Mouse (Mus musculus) CH12.LX (cell line): ENCODE measurements around the gene Luzp1. TPM values are rescaled to one million over a fixed set of nuclear protein-coding genes. Genes with fewer than 3 reads are reported as not detected.

Experiments used
- DNase-seq: peaks from one replicate; pipeline ENCODE4 v3.0.0-alpha.2; 2013; ENCODE audit errors: extremely low read depth
- H3K27ac ChIP-seq: 2 replicates; pipeline ENCODE4 v1.5.1; 2012; ENCODE audit warnings: low read depth, mild to moderate bottlenecking, control low read depth, moderate library complexity; ENCODE audit not compliant: insufficient read depth
- H3K27me3 ChIP-seq: replicated peaks from 2 replicates; pipeline ENCODE3; 2012; ENCODE audit warnings: inconsistent platforms
- H3K36me3 ChIP-seq, 2 experiments: replicated peaks in 1 of 2; 2 replicates each; pipeline versions ENCODE3 to v1.6.1; 2012; ENCODE audit warnings: inconsistent platforms in 1 of 2, low read length in 1 of 2, mild to moderate bottlenecking in 1 of 2, mixed read lengths in 1 of 2, moderate library complexity in 1 of 2; ENCODE audit not compliant: control insufficient read depth in 1 of 2, insufficient read depth in 1 of 2
- H3K4me1 ChIP-seq, 2 experiments: 2 replicates each; pipeline ENCODE4 v1.6.1; 2012; ENCODE audit warnings: inconsistent platforms in 1 of 2, moderate library complexity in 1 of 2; ENCODE audit not compliant: insufficient read depth in 2 of 2, control insufficient read depth in 1 of 2
- H3K4me2 ChIP-seq: 2 replicates; pipeline ENCODE4 v1.6.1; 2012; ENCODE audit warnings: low read depth, mild to moderate bottlenecking, control low read depth; ENCODE audit not compliant: poor library complexity, insufficient read depth, severe bottlenecking
- H3K4me3 ChIP-seq, 3 experiments: fragments of 150-350 bp in 1 of 3; sonication (generic) in 1 of 3; replicated peaks in 1 of 3; 2 replicates each; pipeline versions ENCODE3 to v1.5.1; 2011 to 2012; ENCODE audit warnings: low read depth in 2 of 3, low read length in 2 of 3, mild to moderate bottlenecking in 2 of 3, moderate library complexity in 2 of 3, control low read depth in 1 of 3, improper control_type of control experiment in 1 of 3, inconsistent platforms in 1 of 3, mixed read lengths in 1 of 3; ENCODE audit not compliant: poor library complexity in 1 of 3
- H3K79me2 ChIP-seq: replicated peaks from 2 replicates; pipeline ENCODE4 v1.6.1; 2012; ENCODE audit warnings: mild to moderate bottlenecking, moderate library complexity; ENCODE audit not compliant: control insufficient read depth, poor library complexity, insufficient read depth, severe bottlenecking; ENCODE audit errors: extremely low read depth
- H3K9ac ChIP-seq: 2 replicates; pipeline ENCODE4 v1.6.1; 2012; ENCODE audit warnings: low read depth, mild to moderate bottlenecking, control low read depth, moderate library complexity; ENCODE audit not compliant: insufficient read depth
- H3K9me3 ChIP-seq: replicated peaks from 2 replicates; pipeline ENCODE3; 2012; ENCODE audit warnings: low read length, inconsistent platforms, mixed read lengths
- CHD1 ChIP-seq: IDR thresholded peaks from 2 replicates; pipeline ENCODE4 v1.6.1; 2012; ENCODE audit warnings: low read depth, low read length, improper control_type of control experiment, inconsistent platforms
- CHD2 ChIP-seq: IDR thresholded peaks from 2 replicates; pipeline ENCODE4 v1.6.1; 2011; ENCODE audit warnings: low read length, improper control_type of control experiment
- CTCF ChIP-seq, 2 experiments: IDR thresholded peaks in 1 of 2; conservative IDR thresholded peaks in 1 of 2; 2 replicates each; pipeline ENCODE4 v1.5.1; 2011 to 2012; ENCODE audit warnings: low read depth in 2 of 2, low read length in 2 of 2, improper control_type of control experiment in 1 of 2, inconsistent platforms in 1 of 2, mild to moderate bottlenecking in 1 of 2, moderate library complexity in 1 of 2
- E2F4 ChIP-seq: IDR thresholded peaks from 2 replicates; pipeline ENCODE4 v1.6.1; 2011; ENCODE audit warnings: low read depth, low read length, improper control_type of control experiment; ENCODE audit not compliant: insufficient replicate concordance
- ELF1 ChIP-seq: IDR thresholded peaks from 2 replicates; pipeline ENCODE4 v1.6.1; 2014; ENCODE audit warnings: low read depth, mild to moderate bottlenecking, inconsistent platforms, low read length, improper control_type of control experiment
- IRF4 ChIP-seq: IDR thresholded peaks from 2 replicates; pipeline ENCODE4 v1.6.1; 2014; ENCODE audit warnings: low read depth, mild to moderate bottlenecking, inconsistent platforms, low read length, improper control_type of control experiment
- JUN ChIP-seq: IDR thresholded peaks from 2 replicates; pipeline ENCODE4 v1.6.1; 2011; ENCODE audit warnings: low read depth, mild to moderate bottlenecking, low read length, improper control_type of control experiment, moderate library complexity; ENCODE audit not compliant: insufficient read depth
- KAT2A ChIP-seq: IDR thresholded peaks from 2 replicates; pipeline ENCODE4 v1.6.1; 2012; ENCODE audit warnings: low read length, improper control_type of control experiment, inconsistent platforms; ENCODE audit not compliant: insufficient replicate concordance
- MAFK ChIP-seq: IDR thresholded peaks from 2 replicates; pipeline ENCODE4 v1.6.1; 2011; ENCODE audit warnings: low read length, improper control_type of control experiment; ENCODE audit not compliant: insufficient replicate concordance
- MAZ ChIP-seq: IDR thresholded peaks from 2 replicates; pipeline ENCODE4 v1.6.1; 2012; ENCODE audit warnings: low read depth, mild to moderate bottlenecking, inconsistent platforms, low read length, improper control_type of control experiment, moderate library complexity
- MEF2A ChIP-seq: IDR thresholded peaks from 2 replicates; pipeline ENCODE4 v1.6.1; 2014; ENCODE audit warnings: low read depth, mild to moderate bottlenecking, inconsistent platforms, low read length, improper control_type of control experiment, borderline replicate concordance
- MXI1 ChIP-seq: IDR thresholded peaks from 2 replicates; pipeline ENCODE4 v1.6.1; 2011; ENCODE audit warnings: mild to moderate bottlenecking, low read depth, low read length, improper control_type of control experiment
- MYC ChIP-seq: IDR thresholded peaks from 2 replicates; pipeline ENCODE4 v1.6.1; 2011; ENCODE audit warnings: low read depth, mild to moderate bottlenecking, improper control_type of control experiment, low read length
- NELFE ChIP-seq: IDR thresholded peaks from 2 replicates; pipeline ENCODE4 v1.6.1; 2011; ENCODE audit warnings: low read depth, low read length, improper control_type of control experiment
- POLR2A ChIP-seq: IDR thresholded peaks from 2 replicates; pipeline ENCODE4 v1.6.1; 2011; ENCODE audit warnings: low read depth, mild to moderate bottlenecking, improper control_type of control experiment, low read length
- RAD21 ChIP-seq: IDR thresholded peaks from 2 replicates; pipeline ENCODE4 v1.6.1; 2011; ENCODE audit warnings: low read depth, mild to moderate bottlenecking, low read length, improper control_type of control experiment, moderate library complexity
- RCOR1 ChIP-seq: conservative IDR thresholded peaks from 2 replicates; pipeline ENCODE4 v1.6.1; 2012; ENCODE audit warnings: low read depth, mild to moderate bottlenecking, inconsistent platforms, low read length, improper control_type of control experiment
- SMC3 ChIP-seq: IDR thresholded peaks from 2 replicates; pipeline ENCODE4 v1.6.1; 2011; ENCODE audit warnings: low read depth, low read length, improper control_type of control experiment
- TBP ChIP-seq: conservative IDR thresholded peaks from 2 replicates; pipeline ENCODE4 v1.6.1; 2011; ENCODE audit warnings: low read depth, low read length, improper control_type of control experiment
- TCF12 ChIP-seq: IDR thresholded peaks from 2 replicates; pipeline ENCODE4 v1.6.1; 2014; ENCODE audit warnings: low read depth, mild to moderate bottlenecking, inconsistent platforms, low read length, improper control_type of control experiment
- ZC3H11A ChIP-seq: IDR thresholded peaks from 2 replicates; pipeline ENCODE4 v1.6.1; 2012; ENCODE audit warnings: low read depth, mild to moderate bottlenecking, inconsistent platforms, low read length, improper control_type of control experiment
- ZMIZ1 ChIP-seq: IDR thresholded peaks from 2 replicates; pipeline ENCODE4 v1.6.1; 2012; ENCODE audit warnings: low read depth, mild to moderate bottlenecking, inconsistent platforms, low read length, improper control_type of control experiment
- dilution Hi-C: fragments of 300-500 bp; cut with MboI; formaldehyde crosslinking; loops from 2 replicates; pipeline ENCODE4 v1.14.3; 2020; ENCODE audit warnings: low sequenced_read_pairs; ENCODE audit not compliant: extremely low pct_unique_long_range_greater_than_20kb, extremely low pct_ligation_motif_present
- in situ Hi-C: fragments of 300-500 bp; cut with MboI; formaldehyde crosslinking; loops from 3 replicates; pipeline ENCODE4 v1.14.3; 2019; ENCODE audit warnings: low sequenced_read_pairs, low pct_ligation_motif_present, low pct_unique_long_range_greater_than_20kb, mixed read lengths
- polyA plus RNA-seq: library from polyadenylated mRNA; unstranded; fragments of >175 nt; gene quantifications from 2 replicates; pipeline ENCODE4 v1.2.1, GENCODE M21; 2012; ENCODE audit warnings: low read depth; ENCODE audit not compliant: insufficient read length
- total RNA-seq, 2 experiments: library from RNA; depleted of rRNA; stranded (reverse); fragments of 300-350 nt in 1 of 2; fragments of >200 nt in 1 of 2; gene quantifications; 2 replicates each; pipeline ENCODE4 v1.2.3; 2012 to 2014

Gene Luzp1
- total and polyA plus RNA-seq, 3 experiments: 5.0 to 7.0 (median 6.1) TPM

DNA sequence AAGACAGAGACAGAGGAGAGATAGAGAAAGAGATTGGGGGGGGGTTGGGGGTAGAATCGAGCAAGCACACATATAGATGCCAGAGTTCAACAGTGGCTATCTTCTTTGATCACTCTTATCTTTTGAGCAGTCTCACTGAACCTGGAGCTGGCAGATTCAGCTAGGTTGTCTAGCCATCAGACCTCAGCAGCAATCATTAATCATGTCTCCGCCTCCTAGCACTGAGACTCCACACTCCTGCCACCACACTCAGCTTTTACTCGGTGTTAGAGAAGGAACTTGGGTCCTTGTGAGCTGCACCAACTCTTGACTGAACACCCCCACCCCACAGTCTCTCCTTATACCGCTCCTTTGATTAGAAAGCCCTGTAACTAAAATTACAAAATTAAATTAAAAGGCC is 122.5 kb downstream of the Luzp1 start:
- Histone ChIP-seq H3K4me1 (peaks cover 2 to 33% of the 10 kb centered on the region in 2 experiments; a peak in 3 of 4 replicates), H3K27me3 (no peaks in the 10 kb centered on the region), H3K36me3 (peaks cover 6 to 55% of the 10 kb centered on the region in 2 experiments), H3K9me3 (no peaks in the 10 kb centered on the region), H3K27ac (no peak overlapping the region), H3K4me2 (no peak overlapping the region), H3K9ac (no peak overlapping the region), H3K79me2 (peaks cover 41% of the 10 kb centered on the region), H3K4me3 (no peak overlapping the region)
- dilution Hi-C loops: no loop called here
- DNase-seq: no peak
- in situ Hi-C loops: no loop called here
- no peak for TF ChIP-seq NELFE
- no peak for TF ChIP-seq TCF12
- TF ChIP-seq E2F4: no peak
- no peak for TF ChIP-seq RAD21
- no peak for TF ChIP-seq CHD2
- no peak for TF ChIP-seq SMC3
- TF ChIP-seq MXI1: no peak
- TF ChIP-seq TBP: no peak
- TF ChIP-seq ZMIZ1: no peak
- no peak for TF ChIP-seq MAFK
- no peak for TF ChIP-seq CHD1
- no peak for TF ChIP-seq RCOR1
- no peak for TF ChIP-seq JUN
- no peak for TF ChIP-seq MYC
- TF ChIP-seq MAZ: no peak
- TF ChIP-seq IRF4: no peak

DNA sequence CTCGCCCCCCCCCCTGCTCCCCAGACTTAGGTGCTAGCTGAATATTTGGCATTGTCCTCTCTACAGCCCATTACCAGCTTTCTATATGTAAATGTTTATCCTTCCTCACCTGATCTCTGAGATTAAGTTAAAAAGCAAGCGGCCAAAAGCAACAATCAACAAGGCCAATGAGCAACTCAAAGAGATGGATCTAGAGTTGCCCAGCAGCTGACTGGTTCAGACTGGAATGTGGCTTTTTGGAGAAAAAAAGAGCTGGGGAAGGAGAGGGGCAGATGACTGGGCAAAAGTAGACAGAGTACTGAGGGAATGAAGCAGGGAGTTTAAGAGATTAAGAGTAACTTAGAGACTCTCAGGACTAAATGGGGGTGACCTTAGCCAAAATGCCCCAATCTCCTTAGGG is 124.4 kb downstream of the Luzp1 start:
- no peak overlapping the region for H3K27ac ChIP-seq
- H3K9ac ChIP-seq: no peak overlapping the region
- H3K4me3 ChIP-seq: no peak overlapping the region
- peaks cover 6 to 49% of the 10 kb centered on the region in 2 experiments for H3K36me3 ChIP-seq
- H3K79me2 ChIP-seq: peaks cover 53% of the 10 kb centered on the region
- no peaks in the 10 kb centered on the region for H3K27me3 ChIP-seq
- H3K4me1 ChIP-seq: peaks cover 2 to 32% of the 10 kb centered on the region in 2 experiments
- DNase-seq: no peak
- H3K9me3 ChIP-seq: no peaks in the 10 kb centered on the region
- no peak overlapping the region for H3K4me2 ChIP-seq
- TF ChIP-seq CTCF (conservative IDR thresholded peaks at IDR 0.05 in 1 of 2, IDR thresholded peaks at IDR 0.05 in 1 of 2; ENCODE audit: low read depth in 2 of 2, low read length in 2 of 2): no peak
- TF ChIP-seq NELFE: no peak
- TF ChIP-seq ELF1: no peak
- TF ChIP-seq MEF2A: no peak
- TF ChIP-seq POLR2A: no peak
- no peak for TF ChIP-seq ZC3H11A
- TF ChIP-seq RCOR1: no peak
- no peak for TF ChIP-seq KAT2A
- TF ChIP-seq MYC: no peak
- in situ Hi-C loops: no loop called here
- dilution Hi-C loops: no loop called here
